Mouse (Mus musculus): ENCODE data around the gene Rrp1. TPM values are rescaled to one million over a fixed set of nuclear protein-coding genes. Genes with fewer than 3 reads are reported as not detected.
"Not testable (repeated sequence)": the region's sequence is repeated elsewhere in the genome, so short reads cannot be mapped to it uniquely, and the experiment has no call there.

Rrp1 gene
- polyA plus RNA-seq, 1 experiment from 2014 or later = 224 TPM

- 61% methylated on average over 4 of the region's 5 CpGs for WGBS (ENCODE audit: missing documents)
- H3K36me3 ChIP-seq (ENCODE audit: inconsistent target) = peaks cover 53% of the 10 kb centered on the region
- H3K27ac ChIP-seq = no peak overlapping the region
- no peaks in the 10 kb centered on the region; the same call in 1 of the 2 replicates for H3K79me2 ChIP-seq (ENCODE audit: inconsistent target)
- no peak overlapping the region for H3K4me3 ChIP-seq (ENCODE audit: inconsistent target)
These were observed 26.7 kb upstream of the Rrp1 start for GRCm38 (mm10) chr10:78439550-78439949.

DNA sequence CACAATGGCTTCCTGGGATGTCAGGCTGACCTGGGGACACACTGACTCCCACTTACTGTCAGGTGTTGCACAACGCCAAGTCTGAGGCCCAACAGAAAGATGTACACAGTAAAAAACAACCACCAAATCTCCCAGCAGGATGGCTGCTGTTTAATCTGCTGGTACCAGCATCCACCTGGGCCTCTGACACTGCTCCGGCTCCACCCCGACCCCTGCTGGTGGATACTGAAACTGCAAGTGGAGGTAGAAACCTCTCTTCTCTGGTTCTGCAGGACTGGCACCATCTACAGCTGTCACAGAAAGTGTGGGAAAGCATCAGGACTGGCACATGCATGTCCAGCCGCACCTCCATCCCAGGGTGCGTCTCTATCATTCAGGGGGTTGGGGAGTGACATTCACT lies 25.3 kb upstream of the Rrp1 start:
- Histone ChIP-seq H3K4me3 (ENCODE audit: inconsistent target) (no peak overlapping the region), H3K27ac (no peak overlapping the region), H3K79me2 (ENCODE audit: inconsistent target) (no peaks in the 10 kb centered on the region), H3K36me3 (ENCODE audit: inconsistent target) (peaks cover 41% of the 10 kb centered on the region)
- WGBS (ENCODE audit: missing documents) = 26% methylated on average over 5 of the region's 5 CpGs

- H3K27ac ChIP-seq = no peak overlapping the region
- H3K36me3 ChIP-seq (ENCODE audit: inconsistent target) = peaks cover 14% of the 10 kb centered on the region
- no peaks in the 10 kb centered on the region for H3K79me2 ChIP-seq (ENCODE audit: inconsistent target)
- 90% methylated on average over 3 of the region's 3 CpGs for WGBS (ENCODE audit: missing documents)
- H3K4me3 ChIP-seq (ENCODE audit: inconsistent target) = no peak overlapping the region
These were observed 20.0 kb upstream of the Rrp1 start for GRCm38 (mm10) chr10:78432853-78433252.

GRCm38 (mm10) chr10:78429776-78430175 lies 16.9 kb upstream of the Rrp1 start:
- peaks cover 19% of the 10 kb centered on the region for H3K36me3 ChIP-seq (ENCODE audit: inconsistent target)
- 91% methylated on average over 2 of the region's 2 CpGs for WGBS (ENCODE audit: missing documents)
- H3K27ac ChIP-seq = no peak overlapping the region
- peaks cover 16% of the 10 kb centered on the region for H3K79me2 ChIP-seq (ENCODE audit: inconsistent target)
- H3K4me3 ChIP-seq (ENCODE audit: inconsistent target) = no peak overlapping the region

GRCm38 (mm10) chr10:78429180-78429579 lies 16.3 kb upstream of the Rrp1 start:
- Histone ChIP-seq H3K36me3 (ENCODE audit: inconsistent target) (peaks cover 19% of the 10 kb centered on the region), H3K27ac (no peak overlapping the region), H3K4me3 (ENCODE audit: inconsistent target) (no peak overlapping the region), H3K79me2 (ENCODE audit: inconsistent target) (peaks cover 16% of the 10 kb centered on the region)
- 64% methylated on average over 5 of the region's 5 CpGs for WGBS (ENCODE audit: missing documents)

GRCm38 (mm10) chr10:78428070-78428469 lies 15.2 kb upstream of the Rrp1 start:
- H3K4me3 ChIP-seq (ENCODE audit: inconsistent target) = no peak overlapping the region
- WGBS (ENCODE audit: missing documents) = 98% methylated on average over 11 of the region's 11 CpGs

DNA sequence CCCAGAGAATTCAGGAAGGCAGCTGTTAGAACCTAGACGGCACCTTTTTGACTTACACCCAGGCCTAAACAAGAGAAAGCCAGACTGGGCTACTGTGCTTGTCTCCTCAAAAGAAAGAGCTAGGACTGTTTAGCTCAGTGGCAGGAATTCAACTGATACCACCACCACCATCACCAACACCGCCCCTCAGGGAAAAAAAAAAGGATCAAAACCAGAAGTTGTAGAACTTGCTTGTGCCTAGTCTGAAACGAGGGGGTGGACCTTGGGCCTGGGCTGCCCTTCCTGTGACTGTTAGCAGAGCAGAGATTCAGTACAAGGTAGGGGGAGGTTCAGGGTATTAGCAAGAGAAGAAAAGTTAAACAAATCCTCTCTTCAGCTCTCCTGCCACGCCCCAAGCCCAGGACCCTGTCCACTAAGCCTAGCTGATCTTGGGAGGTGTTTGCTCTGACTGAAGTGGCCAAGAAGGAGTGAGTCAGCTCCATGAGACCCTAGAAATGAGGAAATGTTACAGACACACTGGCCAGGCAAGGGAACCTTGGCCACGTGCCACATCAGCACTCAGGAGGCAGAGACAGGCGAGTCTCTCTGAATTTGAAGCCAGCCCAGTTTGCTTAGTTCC lies 13.4 kb upstream of the Rrp1 start:
- H3K4me3 ChIP-seq (ENCODE audit: inconsistent target) = peak overlapping the region; percentile 81
- peak overlapping the region; percentile 98 for H3K27ac ChIP-seq
- peaks cover 19% of the 10 kb centered on the region for H3K36me3 ChIP-seq (ENCODE audit: inconsistent target)
- WGBS (ENCODE audit: missing documents) = 33% methylated on average over 5 of the region's 6 CpGs
- peaks cover 16% of the 10 kb centered on the region for H3K79me2 ChIP-seq (ENCODE audit: inconsistent target)

More at GRCm38 (mm10) chr10:78428070-78428469, 15.2 kb upstream of the Rrp1 start:
- Histone ChIP-seq H3K36me3 (ENCODE audit: inconsistent target) (peaks cover 19% of the 10 kb centered on the region), H3K27ac (no peak overlapping the region), H3K79me2 (ENCODE audit: inconsistent target) (peaks cover 16% of the 10 kb centered on the region)

- WGBS (ENCODE audit: missing documents) = 3% methylated on average over 40 of the region's 40 CpGs
- peaks cover 19% of the 10 kb centered on the region for H3K36me3 ChIP-seq (ENCODE audit: inconsistent target)
- H3K4me3 ChIP-seq (ENCODE audit: inconsistent target) = peak within 1 kb of the TSS; percentile 81
- H3K79me2 ChIP-seq (ENCODE audit: inconsistent target) = peaks cover 16% of the 10 kb centered on the region
- H3K27ac ChIP-seq = peak within 1 kb of the TSS; percentile 98
These were observed 12.6 kb upstream of the Rrp1 start, which contains the start of gene Cstb for GRCm38 (mm10) chr10:78425181-78426041. TSS of gene Cstb (plus strand) at chr10:78425669.

- Histone ChIP-seq H3K27ac (no peak overlapping the region), H3K79me2 (ENCODE audit: inconsistent target) (peaks cover 16% of the 10 kb centered on the region), H3K36me3 (ENCODE audit: inconsistent target) (peaks cover 9% of the 10 kb centered on the region), H3K4me3 (ENCODE audit: inconsistent target) (no peak overlapping the region)
- 86% methylated on average over 3 of the region's 3 CpGs for WGBS (ENCODE audit: missing documents)
These were observed 9.8 kb upstream of the Rrp1 start for GRCm38 (mm10) chr10:78422614-78423013.

DNA sequence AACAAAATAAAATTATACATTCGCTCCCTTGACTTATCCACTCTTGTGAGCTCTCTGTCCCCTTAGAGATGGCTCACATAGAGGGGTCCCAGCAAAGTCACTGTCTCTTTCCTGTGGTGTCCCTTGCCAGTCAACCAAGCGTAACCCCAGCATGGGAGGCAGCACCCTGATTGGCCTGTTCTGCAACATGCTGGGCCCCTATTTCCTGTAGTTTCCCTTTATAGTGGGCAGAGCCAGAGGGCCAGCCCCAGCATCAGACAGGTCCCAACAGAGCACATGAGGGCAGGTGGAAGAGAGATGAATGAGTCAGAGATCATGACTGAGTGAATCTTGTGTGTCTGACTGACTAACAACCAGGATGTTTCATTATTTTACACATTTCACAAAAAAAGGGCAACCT lies 8.1 kb upstream of the Rrp1 start:
- Histone ChIP-seq H3K79me2 (ENCODE audit: inconsistent target) (peaks cover 1% of the 10 kb centered on the region; the same call in 1 of the 2 replicates), H3K27ac (no peak overlapping the region), H3K36me3 (ENCODE audit: inconsistent target) (no peaks in the 10 kb centered on the region), H3K4me3 (ENCODE audit: inconsistent target) (no peak overlapping the region)
- WGBS (ENCODE audit: missing documents) = 91% methylated on average over 2 of the region's 2 CpGs

GRCm38 (mm10) chr10:78418791-78419190 lies 5.9 kb upstream of the Rrp1 start:
- WGBS (ENCODE audit: missing documents) = 92% methylated on average over 2 of the region's 2 CpGs
- Histone ChIP-seq H3K4me3 (ENCODE audit: inconsistent target) (no peak overlapping the region), H3K36me3 (ENCODE audit: inconsistent target) (no peaks in the 10 kb centered on the region), H3K79me2 (ENCODE audit: inconsistent target) (no peaks in the 10 kb centered on the region), H3K27ac (no peak overlapping the region)

- Histone ChIP-seq H3K4me3 (ENCODE audit: inconsistent target) (no peak overlapping the region), H3K36me3 (ENCODE audit: inconsistent target) (no peaks in the 10 kb centered on the region), H3K79me2 (ENCODE audit: inconsistent target) (no peaks in the 10 kb centered on the region), H3K27ac (no peak overlapping the region)
- WGBS (ENCODE audit: missing documents) = 72% methylated on average over 5 of the region's 5 CpGs
These were observed 5.0 kb upstream of the Rrp1 start for GRCm38 (mm10) chr10:78417888-78418287.

DNA sequence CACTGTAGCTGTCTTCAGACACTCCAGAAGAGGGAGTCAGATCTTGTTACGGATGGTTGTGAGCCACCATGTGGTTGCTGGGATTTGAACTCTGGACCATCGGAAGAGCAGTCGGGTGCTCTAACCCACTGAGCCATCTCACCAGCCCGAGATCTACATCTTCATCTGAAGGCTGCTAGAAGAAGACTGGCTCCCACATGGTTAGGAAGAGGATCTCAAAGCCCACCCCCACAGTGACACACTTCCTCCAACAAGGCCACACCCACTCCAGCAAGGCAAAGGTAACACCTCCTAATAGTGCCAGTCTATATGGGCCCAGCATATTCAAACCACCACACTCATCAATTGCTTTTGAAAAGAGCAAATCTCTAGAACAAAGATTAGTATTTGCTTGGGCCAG lies 2.1 kb upstream of the Rrp1 start:
- not testable (repeated sequence) for H3K4me3 ChIP-seq (ENCODE audit: inconsistent target); H3K36me3 ChIP-seq (ENCODE audit: inconsistent target); H3K27ac ChIP-seq
- WGBS (ENCODE audit: missing documents) = 83% methylated on average over 1 of the region's 4 CpGs
- H3K79me2 ChIP-seq (ENCODE audit: inconsistent target) = peaks cover 27% of the 10 kb centered on the region

- Histone ChIP-seq H3K27ac (no peak overlapping the region), H3K4me3 (ENCODE audit: inconsistent target) (peak overlapping the region; percentile 94; the same call in 1 of the 2 replicates)
- WGBS (ENCODE audit: missing documents) = 36% methylated on average over 7 of the region's 7 CpGs
These were observed 293 bp upstream of the Rrp1 start for GRCm38 (mm10) chr10:78413152-78413520.

GRCm38 (mm10) chr10:78411851-78412250 lies 992 bp downstream of the Rrp1 start:
- Histone ChIP-seq H3K36me3 (ENCODE audit: inconsistent target) (peaks cover 38% of the 10 kb centered on the region; the same call in 1 of the 2 replicates), H3K27ac (0 out of 2 replicates have a peak overlapping the region, but pooled peaks have one; percentile 53), H3K79me2 (ENCODE audit: inconsistent target) (peaks cover 40% of the 10 kb centered on the region), H3K4me3 (ENCODE audit: inconsistent target) (peak overlapping the region; percentile 94)
- 15% methylated on average over 6 of the region's 8 CpGs for WGBS (ENCODE audit: missing documents)

More at GRCm38 (mm10) chr10:78413152-78413520, 293 bp upstream of the Rrp1 start:
- Histone ChIP-seq H3K79me2 (ENCODE audit: inconsistent target) (peaks cover 40% of the 10 kb centered on the region), H3K36me3 (ENCODE audit: inconsistent target) (peaks cover 26% of the 10 kb centered on the region; the same call in 1 of the 2 replicates)
